Mouse (Mus musculus) lung, adult 2 months (tissue): ENCODE measurements at regions not wholly inside any gene's neighbourhood (a gene's known extent, or its start where the extent isn't known, plus 50 kb on each side); places are given as distances from the start of the nearest gene placed in this dataset.

Experiments
- DNase-seq: peaks from one replicate; pipeline ENCODE4 v3.0.0; 2022
- H3K4me1 ChIP-seq: fragments of 200-500 bp; 2 replicates; pipeline ENCODE4 v1.6.1; 2011; ENCODE audit warnings: low read length; ENCODE audit not compliant: control insufficient read depth, insufficient read depth
- H3K4me3 ChIP-seq: fragments of 200-500 bp; replicated peaks from 2 replicates; pipeline ENCODE3; 2011; ENCODE audit warnings: low read depth, mild to moderate bottlenecking, control low read depth, low read length; ENCODE audit errors: extremely low read depth
- CTCF ChIP-seq: fragments of 200-500 bp; IDR thresholded peaks from 2 replicates; pipeline ENCODE4 v1.5.1; 2011; ENCODE audit warnings: mild to moderate bottlenecking, low read length, control low read depth; ENCODE audit not compliant: insufficient read depth
- POLR2A ChIP-seq: fragments of 200-500 bp; IDR thresholded peaks from 2 replicates; pipeline ENCODE4 v1.6.1; 2011; ENCODE audit warnings: low read depth, mild to moderate bottlenecking, control low read depth, low read length, borderline replicate concordance; ENCODE audit errors: extremely low read depth
- WGBS: fragments of 180-500 bp; shearing (Covaris S2); methylation state at CpG from one replicate; pipeline ENCODE4 v1.1.7; 2018; 5-methylcytosine and 5-hydroxymethylcytosine counted together

- WGBS = 75% methylated on average over 1 of the region's 1 CpGs
- no peak overlapping the region for H3K4me3 ChIP-seq
- TF ChIP-seq POLR2A (no peak), CTCF (no peak)
- DNase-seq = no peak
- H3K4me1 ChIP-seq = no peaks in the 10 kb centered on the region
These were observed 105.1 kb upstream of the Zwint start for GRCm38 (mm10) chr10:72549564-72549963.

DNA sequence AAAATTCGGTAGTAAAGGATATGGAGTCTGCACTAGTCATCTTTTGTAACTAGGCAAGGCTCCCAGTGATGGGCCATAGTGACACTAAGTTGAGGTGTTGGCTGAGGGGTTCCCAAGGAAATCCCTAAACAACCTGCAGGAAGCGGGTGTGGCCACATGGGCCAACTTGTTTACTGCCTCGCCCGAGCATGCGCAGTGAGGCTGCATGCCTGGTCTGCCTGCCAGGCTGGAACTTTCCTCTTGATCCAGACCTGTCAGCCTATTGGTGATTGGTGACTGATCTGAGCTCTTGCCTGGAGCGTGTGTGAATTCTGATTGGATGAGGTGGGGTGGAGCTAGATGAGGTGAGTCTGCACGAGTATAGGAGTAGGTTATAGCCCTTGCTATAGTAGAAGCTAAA lies 103.1 kb upstream of the Zwint start:
- Histone ChIP-seq H3K4me1 (no peaks in the 10 kb centered on the region), H3K4me3 (no peak overlapping the region)
- DNase-seq = peak; percentile 5
- WGBS = 59% methylated on average over 7 of the region's 7 CpGs
- TF ChIP-seq POLR2A (no peak), CTCF (no peak)

- H3K4me3 ChIP-seq = no peak overlapping the region
- DNase-seq = no peak
- 87% methylated on average over 9 of the region's 9 CpGs for WGBS
- no peak for TF ChIP-seq CTCF
- TF ChIP-seq POLR2A = no peak
- H3K4me1 ChIP-seq = no peaks in the 10 kb centered on the region
These were observed 80.5 kb upstream of the Zwint start for GRCm38 (mm10) chr10:72573991-72574652.

DNA sequence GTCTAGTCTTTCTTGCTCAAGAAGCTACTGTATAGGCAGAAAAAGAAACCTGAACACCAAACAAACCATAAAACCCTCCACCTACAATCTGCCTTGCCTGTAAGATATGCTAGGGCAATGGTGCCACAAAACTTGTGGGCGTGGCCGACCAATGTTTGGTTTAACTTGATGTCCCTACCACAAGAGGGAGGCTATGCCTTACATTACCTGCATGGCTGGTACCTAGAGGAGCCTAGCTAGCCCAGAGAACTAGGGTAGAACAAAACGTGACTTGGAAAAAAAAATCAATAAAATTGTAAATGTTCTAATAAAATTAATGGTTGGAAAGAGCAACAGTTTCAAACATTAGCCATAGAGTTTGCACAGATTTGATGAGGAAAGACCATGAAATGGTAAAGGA lies 76.9 kb upstream of the Zwint start:
- Histone ChIP-seq H3K4me3 (no peak overlapping the region), H3K4me1 (no peaks in the 10 kb centered on the region)
- WGBS = 89% methylated on average over 3 of the region's 3 CpGs
- no peak for DNase-seq
- TF ChIP-seq CTCF (no peak), POLR2A (no peak)

DNA sequence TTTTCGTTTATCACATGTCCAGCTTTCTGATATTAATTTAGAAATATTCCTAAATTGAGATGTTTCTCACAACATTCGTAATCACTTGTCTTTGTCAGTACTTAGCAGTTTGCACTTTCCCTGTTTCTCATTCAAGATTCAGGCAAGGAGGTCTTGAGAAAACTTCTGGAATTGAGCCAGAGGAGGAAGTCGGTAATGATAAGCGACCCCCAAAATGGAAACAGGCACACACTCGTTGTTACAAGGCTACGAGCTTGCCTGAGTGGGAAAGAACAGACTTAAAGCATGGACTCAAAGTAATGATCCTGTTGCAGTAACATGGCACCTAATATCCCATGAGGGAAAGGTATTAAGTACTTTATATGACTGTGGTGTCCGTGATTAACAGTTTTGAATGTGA lies 76.1 kb upstream of the Zwint start:
- WGBS = 34% methylated on average over 7 of the region's 7 CpGs
- Histone ChIP-seq H3K4me3 (no peak overlapping the region), H3K4me1 (no peaks in the 10 kb centered on the region)
- no peak for DNase-seq
- TF ChIP-seq CTCF = no peak
- no peak for TF ChIP-seq POLR2A

DNA sequence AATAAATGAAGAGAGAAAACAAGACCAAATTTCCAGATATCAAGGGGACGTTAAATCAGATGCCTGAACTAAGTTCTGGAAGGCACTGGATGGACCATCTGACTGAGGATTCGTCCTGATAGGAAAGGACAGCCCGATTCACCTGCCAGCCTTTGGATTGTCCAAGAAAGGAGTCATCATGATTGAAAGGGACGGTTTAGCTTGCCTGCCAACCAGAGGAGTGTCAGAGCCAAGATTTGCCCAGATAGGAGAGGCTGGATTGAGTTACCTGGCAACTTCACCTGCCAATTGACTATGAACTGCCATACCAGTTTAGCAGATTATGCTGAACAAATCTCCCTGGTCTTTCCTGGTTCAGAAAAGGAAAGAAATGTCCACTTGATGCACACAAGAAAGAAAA lies 73.3 kb upstream of the Zwint start:
- 78% methylated on average over 4 of the region's 4 CpGs for WGBS
- no peak for TF ChIP-seq POLR2A
- TF ChIP-seq CTCF = no peak
- DNase-seq = no peak
- Histone ChIP-seq H3K4me1 (no peaks in the 10 kb centered on the region), H3K4me3 (no peak overlapping the region)

DNA sequence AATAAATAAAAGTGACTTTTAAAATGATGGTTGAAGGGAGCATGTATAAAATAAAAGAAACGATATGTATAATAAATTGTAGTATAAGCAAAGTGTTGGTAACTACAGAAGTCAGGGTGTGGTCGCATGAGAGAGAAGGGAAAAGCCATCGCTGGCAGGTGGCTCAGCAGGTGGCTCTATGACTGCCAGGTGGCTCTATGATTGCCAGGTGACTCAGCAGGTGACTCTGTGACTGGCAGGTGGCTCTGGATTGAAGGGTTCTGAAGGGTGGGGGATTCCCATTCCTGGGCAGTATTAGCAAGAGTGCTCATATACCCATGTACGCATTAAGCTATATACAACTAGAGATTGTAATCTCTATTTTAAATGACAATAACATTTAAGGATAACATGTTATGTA lies 66.1 kb upstream of the Zwint start:
- H3K4me3 ChIP-seq = no peak overlapping the region
- no peaks in the 10 kb centered on the region for H3K4me1 ChIP-seq
- 86% methylated on average over 4 of the region's 4 CpGs for WGBS
- DNase-seq = no peak
- TF ChIP-seq POLR2A (no peak), CTCF (no peak)

DNA sequence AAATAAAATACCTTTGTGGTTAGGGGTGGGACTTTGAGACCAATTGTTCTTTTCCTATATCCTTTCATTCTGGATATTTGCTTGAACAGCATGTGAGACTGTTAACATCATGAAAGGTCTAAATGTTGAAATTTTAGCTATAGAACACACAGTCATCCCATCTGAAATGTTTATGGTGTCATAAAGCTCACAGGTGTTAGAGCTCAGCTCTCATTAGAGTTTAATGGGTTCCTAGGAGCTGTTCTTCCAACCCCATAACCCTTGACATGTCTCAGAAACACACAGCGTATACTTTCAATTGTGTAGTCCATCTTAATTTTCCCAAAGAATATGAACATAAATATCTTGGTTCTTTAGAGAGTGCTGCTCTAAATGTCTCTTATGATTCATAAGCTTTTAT lies 61.6 kb upstream of the Zwint start:
- TF ChIP-seq POLR2A (no peak), CTCF (no peak)
- no peak for DNase-seq
- no peak overlapping the region for H3K4me3 ChIP-seq
- no peaks in the 10 kb centered on the region for H3K4me1 ChIP-seq
- 84% methylated on average over 1 of the region's 1 CpGs for WGBS
